13 mouse cellular contexts compared by ENCODE assay signal in the genomic region with DNA sequence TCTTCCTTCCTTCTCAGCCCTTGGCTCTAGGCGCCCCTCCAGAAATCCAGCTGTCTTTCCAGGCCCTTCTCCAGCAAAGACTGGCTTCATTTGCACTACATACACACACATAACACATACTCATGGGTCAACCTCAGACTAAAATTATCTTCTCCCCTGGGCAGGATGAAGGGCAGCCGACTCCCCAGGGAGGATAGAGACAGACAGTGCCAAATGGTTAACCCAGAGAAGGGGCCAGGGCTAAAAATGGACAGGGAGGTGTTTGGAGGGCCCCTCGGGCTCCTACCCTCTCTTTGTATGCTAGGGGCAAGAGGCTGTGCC. TPM values are rescaled to one million over a fixed set of nuclear protein-coding genes. Genes with fewer than 3 reads are reported as not detected.
DNase-seq lines count a peak whose midpoint lies in the region; ATAC-seq and TF ChIP-seq lines count a peak whose summit lies in the region.
"Had no signal": no experiment of that assay in that cellular context is flagged by ENCODE, and none has a peak within 500 bp of the region (broad histone marks: within the 10 kb centered on the region; RNA-seq: fewer than 3 reads in every experiment).

No protein-coding gene starts in this region.

- H3ac ChIP-seq in myocyte (ENCODE audit: control insufficient read depth, insufficient read length), result no peak overlapping the region

- intact Hi-C loops in gastrocnemius, postnatal 14 days (cut with DNase I; ENCODE audit: low total_unique reads), result no loop called here

- no peaks in the 10 kb centered on the region for H3K27me3 ChIP-seq in lung, embryonic 16.5 days (ENCODE audit: control insufficient read depth, insufficient read depth, low read depth, low read length)
- H3K27me3 ChIP-seq in heart, embryonic 12.5 days (replicated peaks), result peaks cover 7% of the 10 kb centered on the region; the same call in 1 of the 2 replicates
- no peaks in the 10 kb centered on the region for H3K27me3 ChIP-seq in myocyte (ENCODE audit: control insufficient read depth, insufficient read depth, insufficient read length)

- peak overlapping the region; percentile 45; the same call in 1 of the 2 replicates for H3K9ac ChIP-seq in lung, embryonic 16.5 days (ENCODE audit: low read length)
- no peak overlapping the region for H3K9ac ChIP-seq in heart, embryonic 12.5 days

- peak; percentile 61 for DNase-seq in gastrocnemius, postnatal 25 days
- no peak for DNase-seq in gastrocnemius, postnatal 14 days
- DNase-seq in lung, postnatal 10 days, result no peak
- no peak for DNase-seq in left cerebral cortex, adult 18-20 months (ENCODE audit: low spot score in 2 of 2)
- DNase-seq: B cell, adult 2 months; cerebellum, postnatal 36 days; kidney, adult 18-20 months; lung, adult 18-20 months had no signal

- no peak for TF ChIP-seq POLR2A in myocyte (IDR thresholded peaks at IDR 0.05; ENCODE audit: insufficient read length, low read depth)

- peaks cover 50% of the 10 kb centered on the region for H3K4me1 ChIP-seq in lung, embryonic 16.5 days (replicated peaks; ENCODE audit: control insufficient read depth, insufficient read depth, low read length)
- peaks cover 84% of the 10 kb centered on the region for H3K4me1 ChIP-seq in heart, embryonic 12.5 days (replicated peaks)

- no peak overlapping the region for H3K4me3 ChIP-seq in lung, embryonic 16.5 days (ENCODE audit: low read length)
- no peak overlapping the region for H3K4me3 ChIP-seq in heart, embryonic 12.5 days
- no peak overlapping the region for H3K4me3 ChIP-seq in myocyte

- H3K36me3 ChIP-seq in lung, embryonic 16.5 days (ENCODE audit: control insufficient read depth, insufficient read depth, low read length), result peaks cover 15% of the 10 kb centered on the region
- peaks cover 28% of the 10 kb centered on the region for H3K36me3 ChIP-seq in heart, embryonic 12.5 days
- H3K36me3 ChIP-seq in myocyte (ENCODE audit: control insufficient read depth, insufficient read depth), result no peaks in the 10 kb centered on the region

- H3K79me2 ChIP-seq in myocyte (ENCODE audit: control insufficient read depth, insufficient read depth), result peaks cover 1% of the 10 kb centered on the region

- peak; percentile 45; the same call in 1 of the 2 replicates for ATAC-seq in lung, embryonic 16.5 days (ENCODE audit: low read depth)
- ATAC-seq in heart, embryonic 12.5 days (ENCODE audit: insufficient number of reproducible peaks, low FRiP score), result no peak
- no peak for ATAC-seq in CD4-positive, CD25-positive, alpha-beta regulatory T cell, adult 4 months
- ATAC-seq: midbrain, embryonic 16.5 days had no signal

- no peak overlapping the region for H3K4me2 ChIP-seq in lung, embryonic 16.5 days (ENCODE audit: low read depth, low read length)
- H3K4me2 ChIP-seq in heart, embryonic 12.5 days, result peak overlapping the region; percentile 9; the same call in 1 of the 2 replicates
- H3K4me2 ChIP-seq in myocyte (ENCODE audit: low read depth), result peak overlapping the region; percentile 40

- H3K9me3 ChIP-seq in lung, embryonic 16.5 days (ENCODE audit: control insufficient read depth, low read length), result no peaks in the 10 kb centered on the region
- H3K9me3 ChIP-seq in heart, embryonic 12.5 days (replicated peaks), result no peaks in the 10 kb centered on the region

- WGBS in lung, embryonic 16.5 days, result 57% methylated on average over 3 of the region's 3 CpGs
- WGBS in heart, embryonic 12.5 days, result 63% methylated on average over 3 of the region's 3 CpGs

- peak overlapping the region; percentile 89 for H3K27ac ChIP-seq in lung, embryonic 16.5 days (ENCODE audit: low read length)
- 0 out of 2 replicates have a peak overlapping the region, but pooled peaks have one; percentile 16 for H3K27ac ChIP-seq in heart, embryonic 12.5 days (ENCODE audit: poor library complexity, severe bottlenecking)

TF ChIP-seq in myocyte, 11 proteins besides CTCF, POLR2A, EP300 and RAD21:
- TF ChIP-seq TCF12 (IDR thresholded peaks at IDR 0.05; ENCODE audit: insufficient read depth, poor library complexity, severe bottlenecking), result peak; percentile 6
- peak in 1 of 3 experiments; percentile 50 for TF ChIP-seq MYOG (IDR thresholded peaks at IDR 0.05; ENCODE audit: control insufficient read depth in 1 of 3, insufficient read depth in 1 of 3, insufficient read length in 2 of 3, low read depth in 2 of 3)
- TF ChIP-seq CEBPB (IDR thresholded peaks at IDR 0.05; ENCODE audit: insufficient read depth, poor library complexity, severe bottlenecking), result no peak
- TF ChIP-seq MYOD1 (IDR thresholded peaks at IDR 0.05; ENCODE audit: control insufficient read depth in 1 of 3, insufficient read length in 2 of 3, low read depth in 2 of 3), result peak; percentile 31 to 90 (median 81)

RNA-seq across cellular contexts. Expression of a gene that starts 23.8 kb away (rescaled TPM):
- 10 to 100 TPM; 35.7 to 41.4 TPM for total RNA-seq in gastrocnemius, postnatal 25 days (2021)
- 10 to 100 TPM; 34.6 to 42.8 TPM for total RNA-seq in gastrocnemius, postnatal 14 days (2021)
- 15.4 and 18.0 TPM in 2 replicates for polyA plus RNA-seq in lung, embryonic 16.5 days (2015; fragmentation: Nextera tagmentation; extraction: Ambion mirVana)
- 6.7 and 8.4 TPM in 2 replicates for polyA plus RNA-seq in heart, embryonic 12.5 days (2016; fragmentation: Nextera tagmentation; extraction: Ambion mirVana)
- polyA plus RNA-seq in myocyte (2012; fragmentation: generic; extraction: Trizol), result 35.0 TPM
- 100 to 1,000 TPM; 245 to 253 TPM for total RNA-seq in left cerebral cortex, adult 18-20 months (2021)
- 1 to 10 TPM; 4.8 to 8.9 TPM for polyA plus RNA-seq in CD4-positive, CD25-positive, alpha-beta regulatory T cell, adult 4 months (2017; shearing (Covaris generic))

RNA-seq across cellular contexts. Expression of a gene that starts 58.8 kb away (rescaled TPM):
- 100 to 1,000 TPM; 192 to 211 TPM for total RNA-seq in gastrocnemius, postnatal 25 days (2021)
- 100 to 1,000 TPM; 285 to 408 TPM for total RNA-seq in gastrocnemius, postnatal 14 days (2021)
- 57.3 and 58.4 TPM in 2 replicates for polyA plus RNA-seq in lung, embryonic 16.5 days (2015; fragmentation: Nextera tagmentation; extraction: Ambion mirVana)
- polyA plus RNA-seq in heart, embryonic 12.5 days (2016; fragmentation: Nextera tagmentation; extraction: Ambion mirVana), result 52.5 and 58.2 TPM in 2 replicates
- 55.4 TPM for polyA plus RNA-seq in myocyte (2012; fragmentation: generic; extraction: Trizol)
- total RNA-seq in left cerebral cortex, adult 18-20 months (2021), result 10 to 100 TPM; 51.8 to 61.6 TPM
- 10 to 100 TPM; 18.1 to 19.5 TPM for polyA plus RNA-seq in CD4-positive, CD25-positive, alpha-beta regulatory T cell, adult 4 months (2017; shearing (Covaris generic))
